Mouse (Mus musculus) neural tube, embryonic 13.5 days (tissue): ENCODE measurements around the gene Otud7b. TPM values are rescaled to one million over a fixed set of nuclear protein-coding genes. Genes with fewer than 3 reads are reported as not detected.

Experiments
- ATAC-seq: fragments of 200-750 bp; cut with Nextera tagmentation; 2 replicates; pipeline ENCODE4 v1.8.0; 2017; ENCODE audit warnings: low read depth, mild to moderate bottlenecking, moderate TSS enrichment, moderate library complexity
- H3K27ac ChIP-seq: fragments of 300-500 bp; sonication (generic); replicated peaks from 2 replicates; pipeline ENCODE4 v1.5.1; 2015; ENCODE audit warnings: moderate library complexity, mild to moderate bottlenecking, inconsistent platforms
- H3K27me3 ChIP-seq: fragments of 300-500 bp; sonication (generic); 2 replicates; pipeline ENCODE4 v1.6.1; 2015; ENCODE audit warnings: mild to moderate bottlenecking, inconsistent platforms
- H3K36me3 ChIP-seq: fragments of 300-500 bp; sonication (generic); 2 replicates; pipeline ENCODE4 v1.6.1; 2015; ENCODE audit warnings: mild to moderate bottlenecking, inconsistent platforms
- H3K4me1 ChIP-seq: fragments of 300-500 bp; sonication (generic); replicated peaks from 2 replicates; pipeline ENCODE4 v1.6.1; 2015; ENCODE audit warnings: inconsistent platforms
- H3K4me2 ChIP-seq: fragments of 300-500 bp; sonication (generic); 2 replicates; pipeline ENCODE4 v1.6.1; 2015; ENCODE audit warnings: inconsistent platforms, mild to moderate bottlenecking, moderate library complexity
- H3K4me3 ChIP-seq: fragments of 300-500 bp; sonication (generic); 2 replicates; pipeline ENCODE4 v1.5.1; 2015; ENCODE audit warnings: mild to moderate bottlenecking, inconsistent platforms
- H3K9ac ChIP-seq: fragments of 300-500 bp; sonication (generic); 2 replicates; pipeline ENCODE4 v1.6.1; 2015; ENCODE audit warnings: moderate library complexity, mild to moderate bottlenecking, inconsistent platforms
- H3K9me3 ChIP-seq: fragments of 300-500 bp; sonication (generic); 2 replicates; pipeline ENCODE4 v1.6.1; 2016; ENCODE audit warnings: inconsistent platforms
- WGBS: fragments of 180-500 bp; shearing (Covaris S2); methylation state at CpG from one replicate; pipeline ENCODE4 v1.1.7; 2015; 5-methylcytosine and 5-hydroxymethylcytosine counted together
- polyA plus RNA-seq: library from polyadenylated mRNA; unstranded; fragments of >200 nt; fragmentation: Nextera tagmentation; extraction: Ambion mirVana; gene quantifications from 2 replicates; pipeline ENCODE4 v1.2.1, GENCODE M21; 2015

Gene Otud7b
- polyA plus RNA-seq, 1 experiment from 2014 or later, result 9.4 TPM

GRCm38 (mm10) chr3:96069046-96069445 is 35.3 kb upstream of the Otud7b start:
- 94% methylated on average over 6 of the region's 6 CpGs for WGBS

GRCm38 (mm10) chr3:96069542-96069941 is 34.8 kb upstream of the Otud7b start:
- Histone ChIP-seq H3K4me3 (no peak overlapping the region), H3K4me1 (no peaks in the 10 kb centered on the region), H3K27me3 (no peaks in the 10 kb centered on the region), H3K27ac (no peak overlapping the region), H3K4me2 (no peak overlapping the region), H3K9ac (no peak overlapping the region), H3K9me3 (no peaks in the 10 kb centered on the region), H3K36me3 (no peaks in the 10 kb centered on the region)
- no peak for ATAC-seq
- 43% methylated on average over 1 of the region's 1 CpGs for WGBS

More at GRCm38 (mm10) chr3:96069046-96069445, 35.3 kb upstream of the Otud7b start:
- no peaks in the 10 kb centered on the region for H3K27me3 ChIP-seq
- H3K36me3 ChIP-seq, result no peaks in the 10 kb centered on the region
- H3K4me2 ChIP-seq, result no peak overlapping the region
- no peaks in the 10 kb centered on the region for H3K4me1 ChIP-seq
- H3K9ac ChIP-seq, result no peak overlapping the region
- no peak overlapping the region for H3K4me3 ChIP-seq
- H3K9me3 ChIP-seq, result no peaks in the 10 kb centered on the region
- ATAC-seq, result no peak
- H3K27ac ChIP-seq, result no peak overlapping the region

GRCm38 (mm10) chr3:96070241-96070640 is 34.1 kb upstream of the Otud7b start:
- no peaks in the 10 kb centered on the region for H3K4me1 ChIP-seq
- H3K4me3 ChIP-seq, result no peak overlapping the region
- no peak for ATAC-seq
- H3K36me3 ChIP-seq, result no peaks in the 10 kb centered on the region
- no peak overlapping the region for H3K27ac ChIP-seq
- WGBS, result 80% methylated on average over 4 of the region's 4 CpGs
- no peak overlapping the region for H3K9ac ChIP-seq
- H3K27me3 ChIP-seq, result no peaks in the 10 kb centered on the region
- H3K9me3 ChIP-seq, result no peaks in the 10 kb centered on the region
- H3K4me2 ChIP-seq, result no peak overlapping the region

- no peaks in the 10 kb centered on the region for H3K36me3 ChIP-seq
Observed at GRCm38 (mm10) chr3:96072921-96073486, 31.3 kb upstream of the Otud7b start.

GRCm38 (mm10) chr3:96078066-96078465 is 26.3 kb upstream of the Otud7b start:
- no peak for ATAC-seq
- H3K9ac ChIP-seq, result no peak overlapping the region
- no peak overlapping the region for H3K4me3 ChIP-seq
- no peak overlapping the region for H3K27ac ChIP-seq
- H3K4me1 ChIP-seq, result no peaks in the 10 kb centered on the region
- H3K4me2 ChIP-seq, result no peak overlapping the region
- no peaks in the 10 kb centered on the region for H3K9me3 ChIP-seq
- H3K27me3 ChIP-seq, result no peaks in the 10 kb centered on the region
- WGBS, result 77% methylated on average over 6 of the region's 6 CpGs
- H3K36me3 ChIP-seq, result no peaks in the 10 kb centered on the region

More at GRCm38 (mm10) chr3:96072921-96073486, 31.3 kb upstream of the Otud7b start:
- H3K9me3 ChIP-seq, result no peaks in the 10 kb centered on the region
- H3K9ac ChIP-seq, result no peak overlapping the region
- 68% methylated on average over 12 of the region's 12 CpGs for WGBS
- H3K4me3 ChIP-seq, result no peak overlapping the region
- no peak overlapping the region for H3K27ac ChIP-seq
- H3K4me2 ChIP-seq, result no peak overlapping the region
- no peaks in the 10 kb centered on the region for H3K4me1 ChIP-seq
- ATAC-seq, result no peak
- no peaks in the 10 kb centered on the region for H3K27me3 ChIP-seq

- Histone ChIP-seq H3K4me3 (no peak overlapping the region), H3K36me3 (no peaks in the 10 kb centered on the region), H3K9me3 (no peaks in the 10 kb centered on the region), H3K9ac (no peak overlapping the region), H3K4me2 (no peak overlapping the region), H3K4me1 (no peaks in the 10 kb centered on the region), H3K27ac (no peak overlapping the region), H3K27me3 (no peaks in the 10 kb centered on the region)
- no peak for ATAC-seq
- WGBS, result 60% methylated on average over 3 of the region's 3 CpGs
Observed at GRCm38 (mm10) chr3:96078711-96079110, 25.6 kb upstream of the Otud7b start.

GRCm38 (mm10) chr3:96081006-96081405 is 23.3 kb upstream of the Otud7b start:
- ATAC-seq, result no peak
- Histone ChIP-seq H3K4me3 (no peak overlapping the region), H3K36me3 (no peaks in the 10 kb centered on the region), H3K4me1 (no peaks in the 10 kb centered on the region), H3K9me3 (no peaks in the 10 kb centered on the region), H3K27ac (no peak overlapping the region), H3K4me2 (no peak overlapping the region), H3K27me3 (no peaks in the 10 kb centered on the region), H3K9ac (no peak overlapping the region)
- WGBS, result 63% methylated on average over 1 of the region's 1 CpGs

GRCm38 (mm10) chr3:96081650-96082049 is 22.7 kb upstream of the Otud7b start:
- ATAC-seq, result no peak

GRCm38 (mm10) chr3:96082100-96082499 is 22.2 kb upstream of the Otud7b start:
- no peaks in the 10 kb centered on the region for H3K4me1 ChIP-seq
- no peak overlapping the region for H3K4me3 ChIP-seq
- 84% methylated on average over 2 of the region's 2 CpGs for WGBS
- H3K4me2 ChIP-seq, result no peak overlapping the region
- no peaks in the 10 kb centered on the region for H3K36me3 ChIP-seq
- H3K9ac ChIP-seq, result no peak overlapping the region
- ATAC-seq, result no peak
- H3K9me3 ChIP-seq, result no peaks in the 10 kb centered on the region
- no peaks in the 10 kb centered on the region for H3K27me3 ChIP-seq
- no peak overlapping the region for H3K27ac ChIP-seq

More at GRCm38 (mm10) chr3:96081650-96082049, 22.7 kb upstream of the Otud7b start:
- no peaks in the 10 kb centered on the region for H3K9me3 ChIP-seq
- no peaks in the 10 kb centered on the region for H3K27me3 ChIP-seq
- H3K4me2 ChIP-seq, result no peak overlapping the region
- H3K36me3 ChIP-seq, result no peaks in the 10 kb centered on the region
- H3K27ac ChIP-seq, result no peak overlapping the region
- no peak overlapping the region for H3K4me3 ChIP-seq
- no peak overlapping the region for H3K9ac ChIP-seq
- 90% methylated on average over 4 of the region's 4 CpGs for WGBS
- H3K4me1 ChIP-seq, result no peaks in the 10 kb centered on the region

GRCm38 (mm10) chr3:96082714-96083508 is 21.4 kb upstream of the Otud7b start:
- Histone ChIP-seq H3K36me3 (no peaks in the 10 kb centered on the region), H3K9me3 (no peaks in the 10 kb centered on the region), H3K4me3 (no peak overlapping the region), H3K27me3 (no peaks in the 10 kb centered on the region), H3K9ac (no peak overlapping the region), H3K27ac (no peak overlapping the region), H3K4me2 (no peak overlapping the region), H3K4me1 (no peaks in the 10 kb centered on the region)
- WGBS, result 65% methylated on average over 15 of the region's 15 CpGs
- no peak for ATAC-seq

GRCm38 (mm10) chr3:96084146-96084755 is 20.1 kb upstream of the Otud7b start:
- H3K4me2 ChIP-seq, result no peak overlapping the region
- H3K36me3 ChIP-seq, result no peaks in the 10 kb centered on the region
- H3K4me3 ChIP-seq, result no peak overlapping the region
- no peak overlapping the region for H3K9ac ChIP-seq
- WGBS, result 77% methylated on average over 10 of the region's 10 CpGs
- ATAC-seq, result no peak
- H3K9me3 ChIP-seq, result no peaks in the 10 kb centered on the region
- H3K27me3 ChIP-seq, result no peaks in the 10 kb centered on the region
- no peak overlapping the region for H3K27ac ChIP-seq
- H3K4me1 ChIP-seq, result no peaks in the 10 kb centered on the region

GRCm38 (mm10) chr3:96087219-96087618 is 17.1 kb upstream of the Otud7b start:
- no peak for ATAC-seq
- Histone ChIP-seq H3K27me3 (no peaks in the 10 kb centered on the region), H3K4me1 (no peaks in the 10 kb centered on the region), H3K36me3 (no peaks in the 10 kb centered on the region), H3K9me3 (no peaks in the 10 kb centered on the region), H3K9ac (no peak overlapping the region), H3K4me2 (no peak overlapping the region), H3K4me3 (no peak overlapping the region), H3K27ac (no peak overlapping the region)
- 75% methylated on average over 2 of the region's 2 CpGs for WGBS
